In the genomic region with DNA sequence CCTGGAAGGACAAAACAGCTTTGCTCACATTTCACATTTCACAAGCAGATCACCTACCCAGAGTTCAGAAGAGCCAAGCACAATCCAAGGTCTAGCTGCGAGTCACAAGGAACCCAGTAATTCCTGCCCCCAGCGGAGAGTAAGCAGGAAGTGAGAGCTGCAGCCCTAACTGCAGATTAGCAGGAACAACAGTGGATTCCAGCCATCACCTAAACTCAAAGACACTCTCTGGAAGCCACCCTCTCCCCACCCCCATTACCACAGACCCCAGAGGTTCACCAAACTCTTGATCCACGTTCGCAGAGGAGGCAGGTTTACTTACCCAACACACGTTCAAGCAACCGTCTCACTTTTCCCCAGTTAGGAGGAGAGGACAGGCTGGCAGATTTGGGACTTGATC, we compare ENCODE assay signal across 8 mouse cellular contexts. TPM values are rescaled to one million over a fixed set of nuclear protein-coding genes. Genes with fewer than 3 reads are reported as not detected.
A peak's percentile ranks its signal among the peaks of the same experiment; 100 is the strongest.
DNase-seq lines count a peak whose midpoint lies in the region; ATAC-seq and TF ChIP-seq lines count a peak whose summit lies in the region.

No protein-coding gene starts in this region.

- TF ChIP-seq CTCF in bone marrow, adult 2 months (IDR thresholded peaks at IDR 0.05; ENCODE audit: control insufficient read depth, insufficient read depth, low read length), result peak; percentile 33; the same call in 1 of the 2 replicates

- H3K4me2 ChIP-seq in heart, embryonic 12.5 days, result peak overlapping the region; percentile 81

- no peaks in the 10 kb centered on the region for H3K9me3 ChIP-seq in heart, embryonic 12.5 days (replicated peaks)

- H3K27ac ChIP-seq in bone marrow, adult 2 months (ENCODE audit: control insufficient read depth, insufficient read depth, low read depth, low read length, poor library complexity), result peak overlapping the region; percentile 79
- peak overlapping the region; percentile 100 for H3K27ac ChIP-seq in heart, embryonic 12.5 days (ENCODE audit: poor library complexity, severe bottlenecking)

- TF ChIP-seq POLR2A in bone marrow, adult 2 months (IDR thresholded peaks at IDR 0.05; ENCODE audit: borderline replicate concordance, control insufficient read depth, low read depth, low read length), result no peak

- peak overlapping the region; percentile 49 for H3K4me3 ChIP-seq in bone marrow, adult 2 months (replicated peaks; ENCODE audit: control insufficient read depth, low read depth, low read length)
- H3K4me3 ChIP-seq in heart, embryonic 12.5 days, result peak overlapping the region; percentile 49

- no peaks in the 10 kb centered on the region for H3K36me3 ChIP-seq in heart, embryonic 12.5 days

- 3% methylated on average over 6 of the region's 6 CpGs for WGBS in bone marrow, adult 2 months
- 11% methylated on average over 6 of the region's 6 CpGs for WGBS in heart, embryonic 12.5 days

- ATAC-seq in heart, embryonic 12.5 days (ENCODE audit: insufficient number of reproducible peaks, low FRiP score), result no peak
- peak; percentile 12 for ATAC-seq in megakaryocyte progenitor cell, adult 5-6 weeks (replicated peaks; ENCODE audit: poor library complexity)

- no peaks in the 10 kb centered on the region for H3K27me3 ChIP-seq in heart, embryonic 12.5 days (replicated peaks)

- peak; percentile 61 for DNase-seq in adrenal gland, postnatal 14 days
- DNase-seq in adrenal gland, postnatal 25 days, result no peak
- peak; percentile 71 for DNase-seq in kidney, postnatal 14 days
- DNase-seq in right cerebral cortex, adult 18-20 months, result no peak
- DNase-seq in MN1 (ENCODE audit: low spot score), result no peak

- peaks cover 11% of the 10 kb centered on the region for H3K4me1 ChIP-seq in bone marrow, adult 2 months (ENCODE audit: control insufficient read depth, insufficient read depth, low read length)
- H3K4me1 ChIP-seq in heart, embryonic 12.5 days (replicated peaks), result peaks cover 97% of the 10 kb centered on the region

- H3K9ac ChIP-seq in heart, embryonic 12.5 days, result peak overlapping the region; percentile 88

RNA-seq across cellular contexts. Expression of a gene that starts 15.8 kb away (rescaled TPM):
- total RNA-seq in adrenal gland, postnatal 14 days (2021), result 45.8 and 59.2 TPM in 2 replicates
- total RNA-seq in adrenal gland, postnatal 25 days (2021), result 57.4 and 73.1 TPM in 2 replicates
- 34.1 and 75.2 TPM in 2 replicates for polyA plus RNA-seq in bone marrow, adult 2 months (2011; ENCODE audit: insufficient read depth, insufficient read length, low replicate concordance, missing spikeins)
- polyA plus RNA-seq in heart, embryonic 12.5 days (2016; fragmentation: Nextera tagmentation; extraction: Ambion mirVana), result 44.7 and 48.0 TPM in 2 replicates
- total RNA-seq in megakaryocyte progenitor cell, adult 5-6 weeks (2015), result 44.6 and 49.9 TPM in 2 replicates
- total RNA-seq in megakaryocyte progenitor cell, adult 5-6 weeks (2017), result 32.1 and 35.8 TPM in 2 replicates

Comparison
In these comparisons a context has a peak if more than half of its experiments do, and no peak if none do; other contexts are left out.
1. DNase-seq: peak in adrenal gland, postnatal 14 days (single experiment) and kidney, postnatal 14 days (single experiment); none in adrenal gland, postnatal 25 days (single experiment), right cerebral cortex, adult 18-20 months (single experiment) and MN1 (single experiment).